Mouse (Mus musculus): ENCODE measurements around the gene Rhd. TPM values are rescaled to one million over a fixed set of nuclear protein-coding genes. Genes with fewer than 3 reads are reported as not detected.

Gene Rhd
- polyA plus RNA-seq, 2 experiments, result 260 to 576 TPM

DNA sequence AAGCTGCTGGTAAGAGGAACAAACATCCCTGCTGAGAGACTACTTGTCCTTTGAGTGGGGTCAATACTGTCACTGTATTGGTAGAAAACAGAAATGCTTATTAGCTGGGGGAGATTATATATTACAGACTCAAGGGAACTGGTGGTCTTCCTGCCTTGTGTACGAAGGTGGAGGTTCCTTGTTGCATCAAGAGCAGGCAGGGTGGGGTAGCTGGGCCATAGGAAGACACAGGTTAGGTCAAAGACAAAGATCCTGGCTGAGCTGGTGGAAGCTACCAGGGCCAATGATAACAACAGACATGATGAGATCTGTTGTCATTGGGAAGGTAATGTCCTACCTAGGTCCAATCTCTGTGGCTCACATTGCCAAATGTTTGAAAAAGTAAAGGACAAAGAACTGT, 24.1 kb upstream of the Rhd start:
- no peak for ATAC-seq (ENCODE audit: insufficient read depth)
- WGBS (ENCODE audit: insufficient replicate concordance), result 66% methylated on average over 1 of the region's 1 CpGs
- Histone ChIP-seq H3K4me1 (replicated peaks; ENCODE audit: control insufficient read depth in 2 of 2, insufficient read depth in 2 of 2, low read length in 1 of 2) (peaks cover 0 to 4% of the 10 kb centered on the region in 2 experiments; a peak in 1 of 4 replicates), H3K9me3 (ENCODE audit: control insufficient read depth, low read length) (no peaks in the 10 kb centered on the region), H3K9ac (replicated peaks) (no peak overlapping the region), H3K27me3 (ENCODE audit: control insufficient read depth, insufficient read depth, low read length) (no peaks in the 10 kb centered on the region), H3K4me2 (ENCODE audit: low read depth) (no peak overlapping the region), H3K27ac (no peak overlapping the region), H3K36me3 (replicated peaks; ENCODE audit: control insufficient read depth, insufficient read depth, low read depth) (no peaks in the 10 kb centered on the region; the same call in 1 of the 2 replicates), H3K4me3 (ENCODE audit: insufficient read depth in 1 of 2, low read depth in 2 of 2, low read length in 2 of 2) (no peak overlapping the region)
- DNase-seq (ENCODE audit: low read depth in 3 of 3, low spot score in 3 of 3), result no peak
- no peak for TF ChIP-seq EP300 (IDR thresholded peaks at IDR 0.05; ENCODE audit: low read depth)
- no peak for TF ChIP-seq CTCF (IDR thresholded peaks at IDR 0.05; ENCODE audit: low read depth)

DNA sequence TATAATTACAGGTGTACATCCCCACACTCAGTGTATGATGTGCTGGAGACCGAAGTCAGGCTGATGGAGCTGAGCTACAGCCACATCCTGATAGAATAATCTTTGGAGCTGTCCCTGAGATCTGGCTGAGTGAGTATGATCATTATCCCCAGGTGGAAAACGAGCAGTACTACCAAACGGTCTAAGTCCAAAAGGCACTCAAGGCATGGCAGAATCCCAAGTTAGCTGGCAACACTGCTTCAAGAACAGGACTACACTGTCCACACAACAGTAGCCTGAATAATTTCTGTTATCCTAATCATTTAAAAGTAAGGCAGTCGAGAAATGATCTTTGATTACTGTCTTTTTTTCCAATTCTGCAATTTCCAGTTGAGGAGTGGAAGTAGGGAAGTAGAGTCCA, 20.8 kb upstream of the Rhd start:
- no peak overlapping the region for H3K4me2 ChIP-seq (ENCODE audit: low read depth)
- no peak overlapping the region; the same call in 1 of the 2 replicates for H3K27ac ChIP-seq
- H3K27me3 ChIP-seq (ENCODE audit: control insufficient read depth, insufficient read depth, low read length), result no peaks in the 10 kb centered on the region
- H3K9ac ChIP-seq (replicated peaks), result no peak overlapping the region
- no peaks in the 10 kb centered on the region; the same call in 1 of the 2 replicates for H3K36me3 ChIP-seq (replicated peaks; ENCODE audit: control insufficient read depth, insufficient read depth, low read depth)
- no peak overlapping the region for H3K4me3 ChIP-seq (ENCODE audit: insufficient read depth in 1 of 2, low read depth in 2 of 2, low read length in 2 of 2)
- H3K9me3 ChIP-seq (ENCODE audit: control insufficient read depth, low read length), result no peaks in the 10 kb centered on the region
- no peak for ATAC-seq (ENCODE audit: insufficient read depth)
- peaks cover 0 to 12% of the 10 kb centered on the region in 2 experiments; a peak in 2 of 4 replicates for H3K4me1 ChIP-seq (replicated peaks; ENCODE audit: control insufficient read depth in 2 of 2, insufficient read depth in 2 of 2, low read length in 1 of 2)
- TF ChIP-seq EP300 (IDR thresholded peaks at IDR 0.05; ENCODE audit: low read depth) (no peak), CTCF (IDR thresholded peaks at IDR 0.05; ENCODE audit: low read depth) (no peak)
- WGBS (ENCODE audit: insufficient replicate concordance), result 66% methylated on average over 4 of the region's 4 CpGs
- DNase-seq (ENCODE audit: low read depth in 3 of 3, low spot score in 3 of 3), result no peak

DNA sequence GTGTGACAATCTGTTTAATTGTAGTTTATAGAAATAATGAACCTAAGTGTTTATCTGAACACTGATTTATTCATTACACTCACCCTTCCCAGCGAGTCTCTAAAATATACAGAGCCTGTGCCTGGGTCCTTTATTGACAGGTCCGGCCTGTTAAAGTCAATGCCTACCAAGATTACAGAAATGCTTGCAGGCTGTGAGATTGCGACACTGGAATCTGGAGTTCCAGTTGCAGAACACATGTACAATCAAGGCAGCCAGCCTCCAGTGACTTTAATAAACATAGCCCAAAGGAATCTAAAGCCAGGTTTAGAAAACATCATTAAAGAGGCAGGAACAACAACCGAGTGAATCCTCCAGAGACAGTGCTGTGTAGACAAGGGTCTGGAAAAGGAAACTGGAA, 16.7 kb upstream of the Rhd start:
- no peaks in the 10 kb centered on the region for H3K27me3 ChIP-seq (ENCODE audit: control insufficient read depth, insufficient read depth, low read length)
- no peaks in the 10 kb centered on the region; the same call in 1 of the 2 replicates for H3K36me3 ChIP-seq (replicated peaks; ENCODE audit: control insufficient read depth, insufficient read depth, low read depth)
- H3K9me3 ChIP-seq (ENCODE audit: control insufficient read depth, low read length), result no peaks in the 10 kb centered on the region
- H3K4me2 ChIP-seq (ENCODE audit: low read depth), result no peak overlapping the region
- no peak overlapping the region for H3K27ac ChIP-seq
- H3K9ac ChIP-seq (replicated peaks), result no peak overlapping the region
- no peak overlapping the region for H3K4me3 ChIP-seq (ENCODE audit: insufficient read depth in 1 of 2, low read depth in 2 of 2, low read length in 2 of 2)
- 74% methylated on average over 4 of the region's 4 CpGs for WGBS (ENCODE audit: insufficient replicate concordance)
- no peak for TF ChIP-seq EP300 (IDR thresholded peaks at IDR 0.05; ENCODE audit: low read depth)
- H3K4me1 ChIP-seq (replicated peaks; ENCODE audit: control insufficient read depth in 2 of 2, insufficient read depth in 2 of 2, low read length in 1 of 2), result peaks cover 0 to 15% of the 10 kb centered on the region in 2 experiments; a peak in 3 of 4 replicates
- DNase-seq (ENCODE audit: low read depth in 3 of 3, low spot score in 3 of 3) (no peak), ATAC-seq (ENCODE audit: insufficient read depth) (no peak)

DNA sequence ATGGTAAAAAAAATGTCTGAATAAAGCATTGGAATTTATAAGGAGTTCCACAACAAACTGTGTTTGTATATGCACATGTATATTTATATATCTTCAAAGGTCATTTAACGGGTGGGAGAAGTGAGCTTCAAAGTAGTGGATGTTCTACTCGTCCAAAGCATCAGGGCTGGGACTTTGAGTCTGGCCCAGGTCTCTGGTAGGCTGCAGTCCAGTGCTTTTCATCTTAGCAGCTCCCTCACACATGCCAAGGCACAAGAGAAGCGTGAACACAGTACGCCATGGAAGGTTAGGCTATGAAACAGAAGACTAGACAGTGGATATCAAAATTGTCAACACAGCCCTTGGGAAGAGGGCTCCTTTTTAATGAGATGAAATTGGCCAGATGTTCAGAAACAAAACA, 13.8 kb upstream of the Rhd start:
- Histone ChIP-seq H3K4me2 (ENCODE audit: low read depth) (peak overlapping the region; percentile 78), H3K4me3 (ENCODE audit: insufficient read depth in 1 of 2, low read depth in 2 of 2, low read length in 2 of 2) (no peak overlapping the region; a peak in 1 of 4 replicates), H3K36me3 (replicated peaks; ENCODE audit: control insufficient read depth, insufficient read depth, low read depth) (no peaks in the 10 kb centered on the region; the same call in 1 of the 2 replicates), H3K9ac (replicated peaks) (no peak overlapping the region), H3K27ac (no peak overlapping the region), H3K27me3 (ENCODE audit: control insufficient read depth, insufficient read depth, low read length) (no peaks in the 10 kb centered on the region; the same call in 1 of the 2 replicates), H3K4me1 (replicated peaks; ENCODE audit: control insufficient read depth in 2 of 2, insufficient read depth in 2 of 2, low read length in 1 of 2) (peaks cover 7 to 26% of the 10 kb centered on the region in 2 experiments), H3K9me3 (ENCODE audit: control insufficient read depth, low read length) (no peaks in the 10 kb centered on the region)
- ATAC-seq (ENCODE audit: insufficient read depth) (no peak), DNase-seq (ENCODE audit: low read depth in 3 of 3, low spot score in 3 of 3) (no peak)
- WGBS (ENCODE audit: insufficient replicate concordance), result 76% methylated on average over 4 of the region's 4 CpGs
- TF ChIP-seq EP300 (IDR thresholded peaks at IDR 0.05; ENCODE audit: low read depth) (no peak), CTCF (IDR thresholded peaks at IDR 0.05; ENCODE audit: low read depth) (no peak)

DNA sequence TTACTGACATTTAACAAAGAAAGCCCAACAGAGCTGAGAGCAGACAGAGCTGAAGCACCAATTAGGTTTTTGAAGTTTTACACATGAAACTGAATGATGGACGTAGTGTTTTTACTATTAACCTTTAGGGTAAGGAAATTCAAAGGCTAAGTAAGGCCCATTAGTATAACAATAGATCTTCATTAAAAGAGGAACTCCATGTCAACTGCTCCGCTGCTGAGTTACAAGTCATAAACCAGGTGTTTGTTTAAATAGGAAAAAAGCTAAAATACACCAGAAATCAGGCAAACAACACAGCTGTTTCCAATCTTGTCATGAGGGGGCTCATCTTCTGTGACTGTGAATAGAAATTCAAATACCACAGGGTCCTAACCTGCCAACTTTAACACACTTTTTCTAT, 13.1 kb upstream of the Rhd start:
- TF ChIP-seq EP300 (IDR thresholded peaks at IDR 0.05; ENCODE audit: low read depth) (no peak), CTCF (IDR thresholded peaks at IDR 0.05; ENCODE audit: low read depth) (no peak)
- no peak for ATAC-seq (ENCODE audit: insufficient read depth)
- H3K9ac ChIP-seq (replicated peaks), result peak overlapping the region; percentile 93; the same call in 1 of the 2 replicates

More for the DNA sequence above, 13.1 kb upstream of the Rhd start:
- peak overlapping the region; percentile 78; the same call in 1 of the 2 replicates for H3K27ac ChIP-seq
- WGBS (ENCODE audit: insufficient replicate concordance), result 71% methylated on average over 2 of the region's 2 CpGs
- H3K4me3 ChIP-seq (ENCODE audit: insufficient read depth in 1 of 2, low read depth in 2 of 2, low read length in 2 of 2), result peak overlapping the region; percentile 88 to 93; a peak in 3 of 4 replicates
- peaks cover 8 to 30% of the 10 kb centered on the region in 2 experiments for H3K4me1 ChIP-seq (replicated peaks; ENCODE audit: control insufficient read depth in 2 of 2, insufficient read depth in 2 of 2, low read length in 1 of 2)
- H3K9me3 ChIP-seq (ENCODE audit: control insufficient read depth, low read length), result no peaks in the 10 kb centered on the region
- peak overlapping the region; percentile 78 for H3K4me2 ChIP-seq (ENCODE audit: low read depth)
- no peaks in the 10 kb centered on the region; the same call in 1 of the 2 replicates for H3K36me3 ChIP-seq (replicated peaks; ENCODE audit: control insufficient read depth, insufficient read depth, low read depth)
- no peaks in the 10 kb centered on the region; the same call in 1 of the 2 replicates for H3K27me3 ChIP-seq (ENCODE audit: control insufficient read depth, insufficient read depth, low read length)
- DNase-seq (ENCODE audit: low read depth in 3 of 3, low spot score in 3 of 3), result no peak
